Mouse (Mus musculus): Measurements from ENCODE around the gene Tmem88b. TPM values are rescaled to one million over a fixed set of nuclear protein-coding genes. Genes with fewer than 3 reads are reported as not detected.

The Tmem88b gene
- total RNA-seq, 2 experiments from 2014 or later, result 0.54 to 1.4 TPM

Small RNA genes within 50 kb of the gene (microRNA-seq; reads per million reads assigned to microRNA genes)
- not detected for gene Gm27743

Other genes with a start within 250 kb of the Tmem88b start
- gene Nadk, start 223.5 kb downstream of the Tmem88b start, total RNA-seq (2021), result 100 to 1,000 TPM; 181 to 185 TPM
- 10 to 100 TPM; 25.2 to 26.7 TPM for gene Slc35e2, start 184.5 kb downstream of the Tmem88b start, total RNA-seq (2021)
- 10 to 100 TPM; 34.6 to 38.3 TPM for gene Cdk11b, start 161.0 kb downstream of the Tmem88b start, total RNA-seq (2021)
- gene Gm10563, start 140.5 kb downstream of the Tmem88b start, total RNA-seq (2021), result not detected
- 10 to 100 TPM; 16.6 to 18.9 TPM for gene Mmp23, start 132.5 kb downstream of the Tmem88b start, total RNA-seq (2021)
- 10 to 100 TPM; 36.3 to 40.4 TPM for gene Mib2, start 116.7 kb downstream of the Tmem88b start, total RNA-seq (2021)
- gene Fndc10, start 91.5 kb downstream of the Tmem88b start, total RNA-seq (2021), result 10 to 100 TPM; 36.3 to 49.0 TPM
- gene Ssu72, start 81.1 kb downstream of the Tmem88b start, total RNA-seq (2021), result 10 to 100 TPM; 86.5 to 90.9 TPM
- 1 to 10 TPM in 1 of 2 experiments, under 1 TPM in 1; 0.81 to 1.4 TPM for gene Tmem240, start 51.1 kb downstream of the Tmem88b start, total RNA-seq (2021)
- 100 to 1,000 TPM; 118 to 141 TPM for gene Atad3a, start 24.8 kb downstream of the Tmem88b start, total RNA-seq (2021)
- 1 to 10 TPM; 6.6 to 7.9 TPM for gene Vwa1, start 11.2 kb downstream of the Tmem88b start, total RNA-seq (2021)
- not detected for gene Ankrd65, start 4.6 kb upstream of the Tmem88b start, total RNA-seq (2021)
- 100 to 1,000 TPM; 149 to 168 TPM for gene Mrpl20, start 17.0 kb upstream of the Tmem88b start, total RNA-seq (2021)
- 100 to 1,000 TPM in 1 of 2 experiments, 10 to 100 TPM in 1; 82.7 to 124 TPM for gene Ccnl2, start 26.6 kb upstream of the Tmem88b start, total RNA-seq (2021)
- gene Aurkaip1, start 45.4 kb upstream of the Tmem88b start, total RNA-seq (2021), result 100 to 1,000 TPM; 146 to 149 TPM
- gene Mxra8, start 53.8 kb upstream of the Tmem88b start, total RNA-seq (2021), result 10 to 100 TPM; 56.6 to 59.6 TPM
- gene Dvl1, start 61.5 kb upstream of the Tmem88b start, total RNA-seq (2021), result 10 to 100 TPM; 58.2 to 59.0 TPM
- under 1 TPM; 0.36 to 0.45 TPM for gene Tas1r3, start 77.5 kb upstream of the Tmem88b start, total RNA-seq (2021)
- 10 to 100 TPM; 17.6 to 18.4 TPM for gene Cptp, start 83.6 kb upstream of the Tmem88b start, total RNA-seq (2021)
- 10 to 100 TPM; 29.0 to 29.3 TPM for gene Ints11, start 83.7 kb upstream of the Tmem88b start, total RNA-seq (2021)
- 10 to 100 TPM; 27.9 to 39.0 TPM for gene Pusl1, start 105.9 kb upstream of the Tmem88b start, total RNA-seq (2021)
- 10 to 100 TPM; 16.9 to 29.4 TPM for gene Acap3, start 105.9 kb upstream of the Tmem88b start, total RNA-seq (2021)
- 10 to 100 TPM; 72.3 to 73.4 TPM for gene Ube2j2, start 158.0 kb upstream of the Tmem88b start, total RNA-seq (2021)
- gene C1qtnf12, start 176.4 kb upstream of the Tmem88b start, total RNA-seq (2021), result 100 to 1,000 TPM; 117 to 132 TPM
- gene B3galt6, start 206.8 kb upstream of the Tmem88b start, total RNA-seq (2021), result 1 to 10 TPM; 5.7 to 6.1 TPM
- gene Sdf4, start 207.0 kb upstream of the Tmem88b start, total RNA-seq (2021), result 100 to 1,000 TPM; 184 to 191 TPM
- gene Tnfrsf4, start 228.0 kb upstream of the Tmem88b start, total RNA-seq (2021), result 1 to 10 TPM; 1.9 TPM
- under 1 TPM; 0.51 to 0.66 TPM for gene Tnfrsf18, start 240.3 kb upstream of the Tmem88b start, total RNA-seq (2021)